In the genomic region with DNA sequence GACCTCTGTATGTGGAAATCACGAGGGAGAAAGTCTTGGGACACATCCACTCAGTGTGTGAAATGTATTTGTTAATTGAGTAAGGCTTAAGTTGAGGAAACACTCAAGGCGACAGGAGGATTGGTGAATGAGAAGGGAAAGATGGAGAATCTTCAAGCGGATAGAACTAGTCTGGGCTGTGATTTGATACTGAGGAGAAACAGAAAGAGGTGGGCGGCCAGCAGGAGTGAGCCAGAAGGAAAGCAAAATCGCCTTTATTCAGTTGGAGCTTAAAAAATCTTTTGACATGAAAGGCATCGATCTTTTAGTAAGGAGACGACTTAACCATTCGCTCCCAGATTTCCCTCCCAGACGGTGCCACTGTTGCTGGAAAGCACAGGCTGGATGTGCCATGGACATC, we compare ENCODE assay signal across 34 mouse cellular contexts.
"Had no signal": no experiment of that assay in that cellular context is flagged by ENCODE, and none has a peak within 500 bp of the region (broad histone marks: within the 10 kb centered on the region; RNA-seq: fewer than 3 reads in every experiment).

No protein-coding gene starts in this region.

- H3K4me1 ChIP-seq: heart, embryonic 10.5 days; hindbrain, embryonic 13.5 days; hindbrain, embryonic 15.5 days; intestine, embryonic 15.5 days; kidney, embryonic 15.5 days had no signal

- H3K9me3 ChIP-seq: heart, embryonic 10.5 days; heart, embryonic 12.5 days; heart, embryonic 13.5 days; heart, embryonic 15.5 days; hindbrain, embryonic 10.5 days; hindbrain, embryonic 12.5 days; hindbrain, embryonic 13.5 days; hindbrain, embryonic 15.5 days; intestine, embryonic 15.5 days; kidney, embryonic 15.5 days had no signal

- DNase-seq: heart, postnatal 10 days; heart, postnatal 14 days; heart, postnatal 36 days; heart, postnatal 4 days; kidney, adult 11 months; kidney, adult 18-20 months; kidney, adult 2 months; kidney, adult 8-10 months; kidney, adult 9 months; kidney, postnatal 10 days; kidney, postnatal 14 days; kidney, postnatal 25 days; kidney, postnatal 36 days; kidney, postnatal 4 days; layer of hippocampus, adult 9-11 months had no signal

- H3K27ac ChIP-seq: heart, embryonic 10.5 days; heart, embryonic 13.5 days; heart, embryonic 15.5 days; hindbrain, embryonic 10.5 days; hindbrain, embryonic 12.5 days; hindbrain, embryonic 13.5 days; hindbrain, embryonic 14.5 days; hindbrain, embryonic 15.5 days; hindbrain, postnatal 0 days; intestine, embryonic 15.5 days; kidney, embryonic 15.5 days; kidney, postnatal 0 days; layer of hippocampus, adult 2 months had no signal

- H3K36me3 ChIP-seq: heart, embryonic 10.5 days; heart, embryonic 12.5 days; heart, embryonic 13.5 days; heart, embryonic 15.5 days; hindbrain, embryonic 10.5 days; hindbrain, embryonic 12.5 days; hindbrain, embryonic 13.5 days; hindbrain, embryonic 15.5 days; intestine, embryonic 15.5 days; kidney, embryonic 15.5 days had no signal

- H3K4me2 ChIP-seq: heart, embryonic 11.5 days; heart, embryonic 12.5 days; heart, embryonic 13.5 days; heart, embryonic 15.5 days; hindbrain, embryonic 12.5 days; hindbrain, embryonic 13.5 days; hindbrain, embryonic 14.5 days; hindbrain, embryonic 15.5 days; intestine, embryonic 15.5 days; kidney, embryonic 15.5 days had no signal

- ATAC-seq: hindbrain, embryonic 16.5 days; hindbrain, postnatal 0 days; inflammation-experienced regulatory T-cells, adult 6 months; intestine, embryonic 15.5 days; intestine, embryonic 16.5 days; intestine, postnatal 0 days had no signal

- H3K27me3 ChIP-seq: heart, embryonic 12.5 days; heart, embryonic 13.5 days; heart, embryonic 15.5 days; hindbrain, embryonic 12.5 days; hindbrain, embryonic 13.5 days; hindbrain, embryonic 15.5 days; intestine, embryonic 15.5 days; kidney, embryonic 15.5 days had no signal

- H3K9ac ChIP-seq: heart, embryonic 12.5 days; heart, embryonic 13.5 days; heart, embryonic 15.5 days; hindbrain, embryonic 12.5 days; hindbrain, embryonic 13.5 days; hindbrain, embryonic 14.5 days; hindbrain, embryonic 15.5 days; intestine, embryonic 15.5 days; kidney, embryonic 15.5 days had no signal

- H3K4me3 ChIP-seq: heart, embryonic 10.5 days; heart, embryonic 12.5 days; heart, embryonic 13.5 days; heart, embryonic 15.5 days; hindbrain, embryonic 10.5 days; hindbrain, embryonic 12.5 days; hindbrain, embryonic 13.5 days; hindbrain, embryonic 15.5 days; intestine, embryonic 15.5 days; kidney, embryonic 15.5 days; layer of hippocampus, adult 2 months had no signal
